Mouse (Mus musculus) hematopoietic stem cell, adult 5-6 weeks (primary cell): Measurements from ENCODE around the gene AI854703. TPM values are rescaled to one million over a fixed set of nuclear protein-coding genes. Genes with fewer than 3 reads are reported as not detected.

Experiments
- ATAC-seq, 2 experiments: fragments of 125-278 bp in 1 of 2; replicated peaks in 1 of 2; 2 replicates each; pipeline ENCODE4 v1.8.0; 2016 to 2017; ENCODE audit warnings: inconsistent platforms in 2 of 2, mild to moderate bottlenecking in 2 of 2, moderate number of reproducible peaks in 2 of 2, low read depth in 1 of 2, moderate TSS enrichment in 1 of 2; ENCODE audit not compliant: low FRiP score in 2 of 2, poor library complexity in 2 of 2, severe bottlenecking in 2 of 2, insufficient read depth in 1 of 2, low TSS enrichment in 1 of 2
- total RNA-seq: library from RNA; stranded (forward); fragments of 172-1452, 232-1000 nt; gene quantifications from 2 replicates; pipeline ENCODE4 v1.2.3, GENCODE M21; 2017

The AI854703 gene
- total RNA-seq, 1 experiment from 2014 or later = 2.0 TPM

GRCm38 (mm10) chr6:48675931-48676859 is 49.6 kb downstream of the AI854703 start, which contains the start of gene Gimap9:
Gene Gimap9 (plus strand): TSS chr6:48676129.
- peak; percentile 53 to 67; a peak in 2 of 4 replicates for ATAC-seq

DNA sequence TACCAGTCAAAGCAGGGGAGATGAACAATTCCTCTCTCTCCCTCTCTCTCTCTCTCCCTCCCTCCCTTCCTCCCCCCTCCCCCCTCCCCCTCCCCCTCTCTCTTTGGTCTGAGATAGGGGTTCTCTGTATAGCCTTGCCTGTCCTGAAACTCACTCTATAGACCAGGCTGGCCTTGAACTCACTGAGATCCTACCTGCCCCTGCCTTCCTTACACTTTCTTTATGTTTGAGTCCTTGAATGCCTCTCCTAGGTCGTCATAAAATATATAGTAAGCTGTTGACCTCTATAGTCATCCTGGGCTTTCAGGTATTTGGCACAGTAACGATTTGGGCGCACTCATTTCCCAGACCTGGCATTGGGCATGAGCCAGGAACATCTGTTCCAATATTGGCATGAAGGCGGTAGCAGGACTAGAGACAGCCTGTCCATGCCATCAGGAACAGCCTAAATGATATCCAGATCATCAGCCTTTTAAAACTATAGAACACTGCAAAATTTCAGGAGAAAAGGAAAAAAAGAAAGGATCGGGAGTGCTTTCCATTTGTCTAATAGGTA is 50.4 kb downstream of the AI854703 start:
- ATAC-seq = no peak

DNA sequence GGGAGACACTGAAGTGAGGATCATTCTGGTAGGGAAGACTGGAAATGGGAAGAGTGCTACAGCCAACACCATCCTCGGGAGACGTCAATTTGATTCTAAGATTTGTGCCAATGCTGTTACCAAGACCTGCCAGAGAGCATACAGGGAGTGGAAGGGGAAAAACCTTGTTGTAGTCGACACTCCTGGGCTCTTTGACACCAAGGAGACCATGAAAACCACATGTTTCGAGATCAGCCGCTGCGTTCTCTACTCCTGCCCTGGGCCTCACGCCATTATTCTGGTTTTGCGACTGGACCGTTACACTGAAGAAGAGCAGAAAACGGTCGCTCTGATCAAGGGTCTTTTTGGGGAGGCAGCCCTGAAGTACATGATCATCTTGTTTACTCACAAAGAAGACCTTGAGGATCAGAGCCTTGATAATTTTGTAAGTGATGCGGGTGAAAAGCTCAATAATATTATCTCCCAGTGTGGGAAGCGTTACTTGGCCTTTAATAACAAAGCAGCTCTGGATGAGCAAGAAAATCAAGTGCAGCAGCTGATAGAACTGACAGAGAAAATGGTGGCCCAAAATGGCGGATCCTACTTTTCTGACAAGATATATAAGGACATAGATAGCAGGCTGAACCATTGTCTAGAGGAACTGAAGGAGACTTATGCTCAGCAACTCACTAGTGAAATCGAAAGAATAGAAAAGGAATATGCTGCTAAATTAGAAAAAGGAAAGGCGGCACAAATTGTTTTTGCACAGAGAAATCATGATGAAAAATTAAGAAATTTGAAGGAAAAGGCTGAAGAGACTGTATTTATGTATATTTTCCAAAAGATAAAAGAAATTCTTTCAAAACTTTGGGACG is 51.2 kb downstream of the AI854703 start:
- ATAC-seq = no peak

- no peak for ATAC-seq
Observed at GRCm38 (mm10) chr6:48678391-48678790, 51.8 kb downstream of the AI854703 start.

DNA sequence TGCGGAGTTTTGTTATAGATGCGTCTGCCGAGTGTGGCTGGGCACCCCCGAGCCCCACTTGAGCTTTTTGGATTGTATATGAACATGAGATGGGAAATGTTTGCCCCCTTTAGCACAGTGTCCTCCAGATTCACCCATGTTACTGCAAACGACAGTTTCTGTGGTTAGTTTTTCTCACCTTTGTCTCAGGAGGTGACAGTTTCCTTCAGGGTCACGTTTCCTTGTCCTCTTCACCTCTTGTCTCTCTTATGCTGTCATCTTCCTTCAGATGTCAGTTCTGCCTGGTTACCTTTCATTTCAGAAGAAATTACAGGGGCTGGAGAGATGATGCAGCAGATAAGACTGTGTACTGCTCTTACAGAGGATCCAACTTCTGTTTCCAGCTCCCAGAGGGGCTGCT is 53.1 kb downstream of the AI854703 start:
- no peak for ATAC-seq

DNA sequence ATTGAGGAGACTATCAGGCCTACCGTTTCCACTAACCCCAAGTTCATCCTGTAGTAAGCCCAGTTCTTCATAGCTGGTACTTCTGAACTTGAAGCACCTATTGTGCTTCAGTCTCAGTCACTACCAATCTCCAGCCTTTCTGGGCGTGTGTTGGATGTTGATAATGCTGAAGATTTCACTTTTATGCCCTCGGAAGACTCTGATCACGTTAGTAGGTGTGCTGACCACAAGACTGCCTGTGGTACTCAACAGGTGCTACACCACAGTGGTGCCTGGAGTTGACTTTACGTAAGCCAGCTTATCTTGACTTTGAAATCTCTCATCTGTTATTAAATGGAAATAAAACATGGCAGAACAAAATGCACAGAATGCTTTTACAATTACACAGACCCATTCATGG is 53.9 kb downstream of the AI854703 start:
- ATAC-seq = no peak

- no peak for ATAC-seq
Observed at GRCm38 (mm10) chr6:48681472-48682090, 55.0 kb downstream of the AI854703 start.

- no peak for ATAC-seq
Observed at GRCm38 (mm10) chr6:48682271-48682670, 55.7 kb downstream of the AI854703 start.

Other genes with a start within 250 kb of the AI854703 start
- 12.4 and 16.3 TPM in 2 replicates for gene Krba1, start 231.2 kb upstream of the AI854703 start, total RNA-seq
- gene Zfp467, start 180.9 kb upstream of the AI854703 start, total RNA-seq = 8.6 and 9.8 TPM in 2 replicates
- 0.19 TPM in 1 of 2 replicates, not detected in the other for gene Sspo, start 178.5 kb upstream of the AI854703 start, total RNA-seq
- 0.44 TPM in 1 of 2 replicates, not detected in the other for gene Atp6v0e2, start 89.1 kb upstream of the AI854703 start, total RNA-seq
- 4.7 and 5.1 TPM in 2 replicates for gene Lrrc61, start 72.0 kb upstream of the AI854703 start, total RNA-seq
- gene Rarres2, start 54.0 kb upstream of the AI854703 start, total RNA-seq = not detected in 2 replicates
- gene Gm45021, start 37.2 kb upstream of the AI854703 start, total RNA-seq = not detected in 2 replicates
- gene Repin1, start 32.9 kb upstream of the AI854703 start, total RNA-seq = 30.1 and 32.0 TPM in 2 replicates
- gene Gm44965, start 32.8 kb upstream of the AI854703 start, total RNA-seq = 10.0 TPM in 1 of 2 replicates, not detected in the other
- gene Zfp775, start 24.7 kb upstream of the AI854703 start, total RNA-seq = 6.1 and 8.4 TPM in 2 replicates
- 52.3 and 68.2 TPM in 2 replicates for gene Gimap8, start 20.5 kb downstream of the AI854703 start, total RNA-seq
- gene Gimap9, start 49.4 kb downstream of the AI854703 start, total RNA-seq = 83.6 and 95.8 TPM in 2 replicates
- 30.6 and 35.7 TPM in 2 replicates for gene Gimap4, start 57.8 kb downstream of the AI854703 start, total RNA-seq
- 416 and 544 TPM in 2 replicates for gene Gimap6, start 81.5 kb downstream of the AI854703 start, total RNA-seq
- 100 and 477 TPM in 2 replicates for gene Gm28053, start 91.8 kb downstream of the AI854703 start, total RNA-seq
- 11.0 and 25.5 TPM in 2 replicates for gene Gimap7, start 91.9 kb downstream of the AI854703 start, total RNA-seq
- gene Gimap1, start 112.3 kb downstream of the AI854703 start, total RNA-seq = 122 and 153 TPM in 2 replicates
- gene Gimap5, start 119.4 kb downstream of the AI854703 start, total RNA-seq = 39.8 and 45.8 TPM in 2 replicates
- gene Gimap3, start 144.1 kb downstream of the AI854703 start, total RNA-seq = 2.4 and 7.8 TPM in 2 replicates
- gene Tmem176a, start 214.2 kb downstream of the AI854703 start, total RNA-seq = 61.0 and 79.8 TPM in 2 replicates
- 261 and 319 TPM in 2 replicates for gene Tmem176b, start 214.7 kb downstream of the AI854703 start, total RNA-seq
- not detected in 2 replicates for gene Aoc1, start 246.1 kb downstream of the AI854703 start, total RNA-seq